Mouse (Mus musculus): Measurements from ENCODE around the gene Unc13d.
"Not testable (repeated sequence)": the region's sequence is repeated elsewhere in the genome, so short reads cannot be mapped to it uniquely, and the experiment has no call there.

Unc13d gene

GRCm38 (mm10) chr11:116077446-116078204 is at the start of gene Unc13d:
Gene Unc13d (minus strand): TSS chr11:116077961.
- no peak for DNase-seq (ENCODE audit: low spot score)

- DNase-seq (ENCODE audit: low spot score) = no peak
These were observed 48.5 kb upstream of the Unc13d start for GRCm38 (mm10) chr11:116126261-116126660.

GRCm38 (mm10) chr11:116121731-116122245 is 44.0 kb upstream of the Unc13d start:
- not testable (repeated sequence) for DNase-seq (ENCODE audit: low spot score)

GRCm38 (mm10) chr11:116117819-116118218 is 40.1 kb upstream of the Unc13d start:
- DNase-seq (ENCODE audit: low spot score) = no peak

- DNase-seq (ENCODE audit: low spot score) = no peak
These were observed 39.5 kb upstream of the Unc13d start for GRCm38 (mm10) chr11:116117241-116117640.

GRCm38 (mm10) chr11:116111611-116112203 is 33.9 kb upstream of the Unc13d start:
- no peak for DNase-seq (ENCODE audit: low spot score)

GRCm38 (mm10) chr11:116111067-116111466 is 33.3 kb upstream of the Unc13d start:
- no peak for DNase-seq (ENCODE audit: low spot score)

- no peak for DNase-seq (ENCODE audit: low spot score)
These were observed 32.8 kb upstream of the Unc13d start for GRCm38 (mm10) chr11:116110540-116110939.

- DNase-seq (ENCODE audit: low spot score) = no peak
These were observed 32.4 kb upstream of the Unc13d start for GRCm38 (mm10) chr11:116110131-116110530.

- DNase-seq (ENCODE audit: low spot score) = no peak
These were observed 31.8 kb upstream of the Unc13d start for GRCm38 (mm10) chr11:116109441-116110081.

- no peak for DNase-seq (ENCODE audit: low spot score)
These were observed 30.8 kb upstream of the Unc13d start for GRCm38 (mm10) chr11:116108464-116109137.

- DNase-seq (ENCODE audit: low spot score) = no peak
These were observed 30.1 kb upstream of the Unc13d start for GRCm38 (mm10) chr11:116107777-116108285.

- DNase-seq (ENCODE audit: low spot score) = no peak
These were observed 29.4 kb upstream of the Unc13d start for GRCm38 (mm10) chr11:116106963-116107776.

GRCm38 (mm10) chr11:116106154-116106962 is 28.6 kb upstream of the Unc13d start:
- DNase-seq (ENCODE audit: low spot score) = no peak

- no peak for DNase-seq (ENCODE audit: low spot score)
These were observed 27.3 kb upstream of the Unc13d start for GRCm38 (mm10) chr11:116105065-116105464.

GRCm38 (mm10) chr11:116104006-116104646 is 26.4 kb upstream of the Unc13d start:
- DNase-seq (ENCODE audit: low spot score) = no peak

- no peak for DNase-seq (ENCODE audit: low spot score)
These were observed 25.8 kb upstream of the Unc13d start for GRCm38 (mm10) chr11:116103572-116103971.

GRCm38 (mm10) chr11:116102472-116102871 is 24.7 kb upstream of the Unc13d start:
- no peak for DNase-seq (ENCODE audit: low spot score)

- DNase-seq (ENCODE audit: low spot score) = no peak
These were observed 24.2 kb upstream of the Unc13d start for GRCm38 (mm10) chr11:116101931-116102381.

- DNase-seq (ENCODE audit: low spot score) = no peak
These were observed 23.1 kb upstream of the Unc13d start for GRCm38 (mm10) chr11:116100839-116101238.

Data from layer of hippocampus, adult 9-10 months (tissue).